Mouse (Mus musculus): Measurements from ENCODE around the gene H2-Q10.

H2-Q10 gene

GRCm38 (mm10) chr17:35514756-35515155 lies 44.9 kb downstream of the H2-Q10 start:
- DNase-seq (ENCODE audit: low spot score in 2 of 2): no peak

- no peak for DNase-seq (ENCODE audit: low spot score in 2 of 2)
These were observed 46.2 kb downstream of the H2-Q10 start for GRCm38 (mm10) chr17:35515911-35516640.

GRCm38 (mm10) chr17:35516652-35517500 lies 47.0 kb downstream of the H2-Q10 start, which contains the start of the genes Tcf19 and Cchcr1:
TSS of gene Tcf19 (minus strand) at chr17:35516824.
TSS of gene Cchcr1 (plus strand) at chr17:35517100.
- DNase-seq (ENCODE audit: low spot score in 2 of 2): peak; percentile 86 to 91

- no peak for DNase-seq (ENCODE audit: low spot score in 2 of 2)
These were observed 47.6 kb downstream of the H2-Q10 start for GRCm38 (mm10) chr17:35517526-35517925.

Measured in frontal cortex, postnatal 25 days (tissue).